Mouse (Mus musculus): ENCODE measurements around the gene Ctnna2. TPM values are rescaled to one million over a fixed set of nuclear protein-coding genes. Genes with fewer than 3 reads are reported as not detected.

Gene Ctnna2
- total RNA-seq, 1 experiment = 0.22 TPM

DNA sequence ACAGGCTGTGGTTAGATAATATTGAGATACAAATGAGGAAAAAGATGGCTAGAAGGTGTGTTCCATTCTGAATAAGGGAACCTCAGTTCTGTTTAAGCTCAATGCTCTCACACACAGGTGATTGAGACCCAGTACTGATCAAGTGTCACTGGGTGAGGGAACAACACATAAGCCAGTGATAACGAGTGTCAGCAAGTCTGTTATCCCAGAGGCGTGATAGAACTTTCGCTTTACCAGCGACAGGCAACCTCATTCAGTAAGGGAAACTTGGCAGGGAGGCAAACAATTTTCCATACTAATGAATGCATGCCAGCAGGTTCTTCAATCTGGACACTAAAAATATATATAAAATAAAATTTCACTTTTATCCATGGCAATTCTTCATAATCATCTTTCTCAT is 334.9 kb downstream of the Ctnna2 start:
- Histone ChIP-seq H3K9me3 (ENCODE audit: control insufficient read depth, insufficient read depth, low read depth, low read length) (no peaks in the 10 kb centered on the region), H3K9ac (ENCODE audit: insufficient read depth, low read depth, low read length, poor library complexity, severe bottlenecking) (no peak overlapping the region), H3K27ac (ENCODE audit: insufficient read depth, low read depth, low read length, poor library complexity, severe bottlenecking) (no peak overlapping the region), H3K4me1 (ENCODE audit: control insufficient read depth in 2 of 2, insufficient read depth in 2 of 2, low read length in 2 of 2, poor library complexity in 1 of 2) (no peaks in the 10 kb centered on the region), H3K36me3 (ENCODE audit: control insufficient read depth, insufficient read depth, low read length, poor library complexity, severe bottlenecking) (no peaks in the 10 kb centered on the region), H3K4me3 (ENCODE audit: insufficient read depth in 1 of 2, low read depth in 1 of 2, low read length in 2 of 2, poor library complexity in 1 of 2, severe bottlenecking in 1 of 2) (no peak overlapping the region)
- in situ Hi-C loops (cut with MboI; ENCODE audit: low sequenced_read_pairs in 2 of 2, unreplicated experiment in 2 of 2) = loop anchor here in 1 of 2 experiments (25.0 kb wide), 1 partner anchor 618 kb away; no protein-coding TSS in a partner anchor
- no peak for TF ChIP-seq CHD2 (IDR thresholded peaks at IDR 0.05; ENCODE audit: low read depth, low read length)
- DNase-seq (ENCODE audit: low read depth, low spot score) = no peak

DNA sequence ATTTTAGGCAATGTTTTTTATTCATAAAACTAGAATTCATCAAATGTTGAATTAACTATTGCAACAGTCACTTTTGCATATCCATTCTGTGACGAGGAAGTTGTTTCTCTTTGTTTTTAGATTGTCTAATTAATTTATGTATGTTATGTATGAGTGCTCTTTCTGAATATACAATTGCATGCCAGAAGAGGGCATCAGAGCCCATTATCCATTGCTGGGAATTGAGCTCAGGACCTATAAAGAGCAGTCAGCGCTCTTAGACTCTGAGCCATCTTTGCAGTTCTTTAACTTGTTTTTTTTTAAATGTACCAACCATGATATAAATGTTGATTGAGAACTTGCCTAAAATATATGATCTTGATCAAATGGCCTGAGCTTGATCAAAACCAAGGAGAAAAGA is 340.7 kb downstream of the Ctnna2 start:
- DNase-seq (ENCODE audit: low read depth, low spot score) = no peak
- no peaks in the 10 kb centered on the region for H3K9me3 ChIP-seq (ENCODE audit: control insufficient read depth, insufficient read depth, low read depth, low read length)
- H3K36me3 ChIP-seq (ENCODE audit: control insufficient read depth, insufficient read depth, low read length, poor library complexity, severe bottlenecking) = no peaks in the 10 kb centered on the region
- no peak overlapping the region for H3K4me3 ChIP-seq (ENCODE audit: insufficient read depth in 1 of 2, low read depth in 1 of 2, low read length in 2 of 2, poor library complexity in 1 of 2, severe bottlenecking in 1 of 2)
- no peaks in the 10 kb centered on the region for H3K4me1 ChIP-seq (ENCODE audit: control insufficient read depth in 2 of 2, insufficient read depth in 2 of 2, low read length in 2 of 2, poor library complexity in 1 of 2)
- H3K9ac ChIP-seq (ENCODE audit: insufficient read depth, low read depth, low read length, poor library complexity, severe bottlenecking) = no peak overlapping the region
- H3K27ac ChIP-seq (ENCODE audit: insufficient read depth, low read depth, low read length, poor library complexity, severe bottlenecking) = no peak overlapping the region
- in situ Hi-C loops (cut with MboI; ENCODE audit: low sequenced_read_pairs in 2 of 2, unreplicated experiment in 2 of 2) = loop anchor here in 1 of 2 experiments (10.0 to 25.0 kb wide), 2 partner anchors 624 to 876 kb away; no protein-coding TSS in a partner anchor
- TF ChIP-seq ZC3H11A (IDR thresholded peaks at IDR 0.05; ENCODE audit: borderline replicate concordance, low read depth, low read length) (no peak), CHD2 (IDR thresholded peaks at IDR 0.05; ENCODE audit: low read depth, low read length) (no peak), ZNF384 (IDR thresholded peaks at IDR 0.05; ENCODE audit: low read depth, low read length) (no peak)

DNA sequence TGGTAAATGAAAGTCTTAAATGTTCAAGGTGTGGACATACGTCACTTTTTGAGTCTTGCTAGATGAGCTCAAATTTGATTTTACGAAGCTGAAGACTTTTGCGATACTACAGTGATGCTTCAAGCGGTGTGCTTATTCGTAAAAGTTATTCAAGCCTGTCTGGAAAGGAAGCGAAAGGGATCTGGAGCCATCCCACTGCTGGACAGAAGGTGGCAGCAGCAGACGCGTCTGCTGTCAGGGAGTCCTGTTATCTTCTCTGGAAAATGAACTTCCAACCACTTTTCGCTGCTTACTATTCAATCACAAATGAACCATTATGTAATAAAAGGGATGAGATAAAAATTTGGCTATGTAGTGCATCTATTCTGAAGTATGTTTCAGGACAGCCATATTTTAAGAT is 345.5 kb downstream of the Ctnna2 start:
- Histone ChIP-seq H3K27ac (ENCODE audit: insufficient read depth, low read depth, low read length, poor library complexity, severe bottlenecking) (no peak overlapping the region), H3K9ac (ENCODE audit: insufficient read depth, low read depth, low read length, poor library complexity, severe bottlenecking) (no peak overlapping the region), H3K9me3 (ENCODE audit: control insufficient read depth, insufficient read depth, low read depth, low read length) (no peaks in the 10 kb centered on the region), H3K4me3 (ENCODE audit: insufficient read depth in 1 of 2, low read depth in 1 of 2, low read length in 2 of 2, poor library complexity in 1 of 2, severe bottlenecking in 1 of 2) (no peak overlapping the region), H3K4me1 (ENCODE audit: control insufficient read depth in 2 of 2, insufficient read depth in 2 of 2, low read length in 2 of 2, poor library complexity in 1 of 2) (no peaks in the 10 kb centered on the region), H3K36me3 (ENCODE audit: control insufficient read depth, insufficient read depth, low read length, poor library complexity, severe bottlenecking) (no peaks in the 10 kb centered on the region)
- TF ChIP-seq ZC3H11A (IDR thresholded peaks at IDR 0.05; ENCODE audit: borderline replicate concordance, low read depth, low read length) (no peak), ZNF384 (IDR thresholded peaks at IDR 0.05; ENCODE audit: low read depth, low read length) (no peak), MAFK (IDR thresholded peaks at IDR 0.05; ENCODE audit: insufficient read depth, low read depth, low read length) (no peak), CHD2 (IDR thresholded peaks at IDR 0.05; ENCODE audit: low read depth, low read length) (no peak), HCFC1 (IDR thresholded peaks at IDR 0.05; ENCODE audit: borderline replicate concordance, insufficient read depth, low read length) (no peak)
- in situ Hi-C loops (cut with MboI; ENCODE audit: low sequenced_read_pairs in 2 of 2, unreplicated experiment in 2 of 2) = loop anchor here in 1 of 2 experiments (10.0 to 25.0 kb wide), 2 partner anchors 628 to 881 kb away; no protein-coding TSS in a partner anchor
- peak; percentile 19 for DNase-seq (ENCODE audit: low read depth, low spot score)

DNA sequence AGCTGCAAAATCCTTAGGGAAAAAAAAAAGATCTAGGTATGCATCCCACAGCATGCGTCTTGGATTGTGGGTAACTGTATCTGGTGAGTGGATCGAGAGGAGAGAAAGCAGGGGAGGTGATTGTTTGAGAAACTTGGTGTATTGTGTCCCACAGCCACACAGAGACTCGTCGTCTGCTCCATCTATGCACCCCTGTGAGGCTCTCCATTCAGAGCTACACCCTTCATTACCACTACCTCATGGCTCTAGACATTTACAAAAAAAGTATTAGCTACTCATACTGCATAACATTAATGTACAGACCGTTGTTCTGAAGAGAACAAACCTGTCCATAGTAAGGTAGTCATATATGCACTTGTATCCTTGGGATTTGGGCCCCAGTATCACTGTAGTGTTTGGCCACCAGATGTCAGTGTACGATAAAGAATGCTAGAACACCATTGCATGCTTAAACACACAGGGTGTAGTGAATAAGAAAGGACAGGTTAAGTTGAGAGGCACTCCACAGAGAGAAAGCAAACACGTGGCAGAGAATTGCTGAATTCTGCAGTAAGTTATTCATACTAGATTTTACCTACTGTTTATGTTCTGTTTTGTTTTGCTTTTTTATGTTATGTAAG is 350.8 kb downstream of the Ctnna2 start:
- in situ Hi-C loops (cut with MboI; ENCODE audit: low sequenced_read_pairs in 2 of 2, unreplicated experiment in 2 of 2) = loop anchor here in 1 of 2 experiments (25.0 kb wide), 1 partner anchor 634 kb away; no protein-coding TSS in a partner anchor
- no peak for TF ChIP-seq MAFK (IDR thresholded peaks at IDR 0.05; ENCODE audit: insufficient read depth, low read depth, low read length)
- TF ChIP-seq ZNF384 (IDR thresholded peaks at IDR 0.05; ENCODE audit: low read depth, low read length) = no peak
- TF ChIP-seq ZC3H11A (IDR thresholded peaks at IDR 0.05; ENCODE audit: borderline replicate concordance, low read depth, low read length) = peak; percentile 19; the same call in 1 of the 2 replicates
- DNase-seq (ENCODE audit: low read depth, low spot score) = peak; percentile 26

More for the DNA sequence above, 350.8 kb downstream of the Ctnna2 start:
- no peak overlapping the region for H3K4me3 ChIP-seq (ENCODE audit: insufficient read depth in 1 of 2, low read depth in 1 of 2, low read length in 2 of 2, poor library complexity in 1 of 2, severe bottlenecking in 1 of 2)
- H3K9ac ChIP-seq (ENCODE audit: insufficient read depth, low read depth, low read length, poor library complexity, severe bottlenecking) = no peak overlapping the region
- no peak overlapping the region for H3K27ac ChIP-seq (ENCODE audit: insufficient read depth, low read depth, low read length, poor library complexity, severe bottlenecking)
- H3K4me1 ChIP-seq (ENCODE audit: control insufficient read depth in 2 of 2, insufficient read depth in 2 of 2, low read length in 2 of 2, poor library complexity in 1 of 2) = no peaks in the 10 kb centered on the region
- no peaks in the 10 kb centered on the region for H3K9me3 ChIP-seq (ENCODE audit: control insufficient read depth, insufficient read depth, low read depth, low read length)
- H3K36me3 ChIP-seq (ENCODE audit: control insufficient read depth, insufficient read depth, low read length, poor library complexity, severe bottlenecking) = no peaks in the 10 kb centered on the region

All from ES-E14 (cell line).